Mouse (Mus musculus) limb, embryonic 15.5 days (tissue): ENCODE data around the gene Pak1. TPM values are rescaled to one million over a fixed set of nuclear protein-coding genes. Genes with fewer than 3 reads are reported as not detected.
A peak's percentile ranks its signal among the peaks of the same experiment; 100 is the strongest.

ENCODE experiments used
- ATAC-seq: fragments of 200-750 bp; cut with Nextera tagmentation; 2 replicates; pipeline ENCODE4 v1.8.0; 2017; ENCODE audit warnings: low read depth, moderate TSS enrichment; ENCODE audit not compliant: insufficient number of reproducible peaks, low FRiP score, low TSS enrichment
- H3K27ac ChIP-seq: fragments of 300-500 bp; sonication (generic); 2 replicates; pipeline ENCODE4 v1.5.1; 2015; ENCODE audit warnings: moderate library complexity, mild to moderate bottlenecking, inconsistent platforms
- H3K27me3 ChIP-seq: fragments of 300-500 bp; sonication (generic); 2 replicates; pipeline ENCODE4 v1.6.1; 2015; ENCODE audit warnings: inconsistent platforms
- H3K36me3 ChIP-seq: fragments of 300-500 bp; sonication (generic); 2 replicates; pipeline ENCODE4 v1.6.1; 2015; ENCODE audit warnings: inconsistent platforms
- H3K4me1 ChIP-seq: fragments of 300-500 bp; sonication (generic); 2 replicates; pipeline ENCODE4 v1.6.1; 2015; ENCODE audit warnings: inconsistent platforms
- H3K4me2 ChIP-seq: fragments of 300-500 bp; sonication (generic); 2 replicates; pipeline ENCODE4 v1.6.1; 2015; ENCODE audit warnings: mild to moderate bottlenecking, inconsistent platforms
- H3K4me3 ChIP-seq: fragments of 300-500 bp; sonication (generic); 2 replicates; pipeline ENCODE4 v1.5.1; 2015; ENCODE audit warnings: mild to moderate bottlenecking, inconsistent platforms
- H3K9ac ChIP-seq: fragments of 300-500 bp; sonication (generic); 2 replicates; pipeline ENCODE4 v1.6.1; 2015; ENCODE audit warnings: inconsistent platforms
- H3K9me3 ChIP-seq: fragments of 300-500 bp; sonication (generic); 2 replicates; pipeline ENCODE4 v1.6.1; 2016; ENCODE audit warnings: inconsistent platforms
- whole genome bisulfite sequencing: fragments of 180-500 bp; shearing (Covaris S2); methylation state at CpG from one replicate; pipeline ENCODE4 v1.1.7; 2015; 5-methylcytosine and 5-hydroxymethylcytosine counted together
- polyA plus RNA-seq: library from polyadenylated mRNA; unstranded; fragments of >200 nt; fragmentation: Nextera tagmentation; extraction: Ambion mirVana; gene quantifications from 2 replicates; pipeline ENCODE4 v1.2.1, GENCODE M21; 2015

Gene Pak1
- 16.6 and 19.9 TPM in 2 replicates for polyA plus RNA-seq

GRCm38 (mm10) chr7:97788190-97788668 lies at the start of gene Pak1:
Gene Pak1, plus strand, starts transcription at chr7:97788541.
- WGBS, result under 1% methylated on average over 34 of the region's 46 CpGs
- H3K4me2 ChIP-seq, result peak within 1 kb of the TSS; percentile 97
- H3K36me3 ChIP-seq, result no peaks in the 10 kb centered on the region
- peak within 1 kb of the TSS; percentile 35; the same call in 1 of the 2 replicates for H3K27ac ChIP-seq
- H3K4me3 ChIP-seq, result peak within 1 kb of the TSS; percentile 77
- no peaks in the 10 kb centered on the region for H3K9me3 ChIP-seq
- peak within 1 kb of the TSS; percentile 70 for H3K9ac ChIP-seq
- peak; percentile 83 for ATAC-seq
- H3K4me1 ChIP-seq, result peaks cover 10% of the 10 kb centered on the region
- H3K27me3 ChIP-seq, result 0 out of 2 replicates have a peak, but pooled peaks cover 16% of the 10 kb centered on the region

- Histone ChIP-seq H3K9me3 (no peaks in the 10 kb centered on the region), H3K4me3 (no peak overlapping the region), H3K27me3 (peaks cover 5% of the 10 kb centered on the region; the same call in 1 of the 2 replicates), H3K36me3 (no peaks in the 10 kb centered on the region), H3K4me2 (no peak overlapping the region), H3K9ac (no peak overlapping the region), H3K27ac (no peak overlapping the region), H3K4me1 (peaks cover 12% of the 10 kb centered on the region)
- no peak for ATAC-seq
- 60% methylated on average over 10 of the region's 10 CpGs for WGBS
Observed at GRCm38 (mm10) chr7:97740948-97741347, 47.4 kb upstream of the Pak1 start.

GRCm38 (mm10) chr7:97741756-97742291 lies 46.5 kb upstream of the Pak1 start:
- Histone ChIP-seq H3K9me3 (no peaks in the 10 kb centered on the region), H3K9ac (no peak overlapping the region), H3K27ac (no peak overlapping the region), H3K27me3 (peaks cover 5% of the 10 kb centered on the region; the same call in 1 of the 2 replicates), H3K4me3 (no peak overlapping the region), H3K36me3 (no peaks in the 10 kb centered on the region), H3K4me2 (no peak overlapping the region), H3K4me1 (peaks cover 12% of the 10 kb centered on the region)
- no peak for ATAC-seq
- WGBS, result 40% methylated on average over 1 of the region's 1 CpGs

GRCm38 (mm10) chr7:97745299-97745698 lies 43.0 kb upstream of the Pak1 start:
- Histone ChIP-seq H3K9ac (no peak overlapping the region), H3K27ac (no peak overlapping the region), H3K27me3 (no peaks in the 10 kb centered on the region), H3K4me3 (no peak overlapping the region), H3K9me3 (no peaks in the 10 kb centered on the region), H3K4me1 (0 out of 2 replicates have a peak, but pooled peaks cover 5% of the 10 kb centered on the region), H3K4me2 (no peak overlapping the region), H3K36me3 (no peaks in the 10 kb centered on the region)
- ATAC-seq, result no peak
- WGBS, result 10% methylated on average over 3 of the region's 3 CpGs

GRCm38 (mm10) chr7:97747176-97747707 lies 41.1 kb upstream of the Pak1 start:
- no peak overlapping the region for H3K4me3 ChIP-seq
- H3K27me3 ChIP-seq, result no peaks in the 10 kb centered on the region
- no peak overlapping the region for H3K27ac ChIP-seq
- H3K9ac ChIP-seq, result no peak overlapping the region
- H3K4me2 ChIP-seq, result no peak overlapping the region
- H3K36me3 ChIP-seq, result no peaks in the 10 kb centered on the region
- 73% methylated on average over 4 of the region's 4 CpGs for WGBS
- no peak for ATAC-seq
- H3K9me3 ChIP-seq, result no peaks in the 10 kb centered on the region
- H3K4me1 ChIP-seq, result 0 out of 2 replicates have a peak, but pooled peaks cover 5% of the 10 kb centered on the region

- 0 out of 2 replicates have a peak, but pooled peaks cover 5% of the 10 kb centered on the region for H3K4me1 ChIP-seq
- no peaks in the 10 kb centered on the region for H3K36me3 ChIP-seq
- 26% methylated on average over 28 of the region's 28 CpGs for WGBS
- 0 out of 2 replicates have a peak overlapping the region, but pooled peaks have one; percentile 47 for H3K27ac ChIP-seq
- H3K4me3 ChIP-seq, result no peak overlapping the region
- peak; percentile 74 for ATAC-seq
- no peaks in the 10 kb centered on the region for H3K27me3 ChIP-seq
- H3K9me3 ChIP-seq, result no peaks in the 10 kb centered on the region
- no peak overlapping the region for H3K9ac ChIP-seq
- H3K4me2 ChIP-seq, result peak overlapping the region; percentile 31
Observed at GRCm38 (mm10) chr7:97747787-97748497, 40.4 kb upstream of the Pak1 start.

GRCm38 (mm10) chr7:97748527-97749206 lies 39.7 kb upstream of the Pak1 start:
- H3K4me3 ChIP-seq, result no peak overlapping the region
- ATAC-seq, result peak; percentile 48; the same call in 1 of the 2 replicates
- 0 out of 2 replicates have a peak, but pooled peaks cover 5% of the 10 kb centered on the region for H3K4me1 ChIP-seq
- no peak overlapping the region for H3K9ac ChIP-seq
- H3K27me3 ChIP-seq, result no peaks in the 10 kb centered on the region
- H3K27ac ChIP-seq, result peak overlapping the region; percentile 19
- 60% methylated on average over 10 of the region's 10 CpGs for WGBS
- no peaks in the 10 kb centered on the region for H3K36me3 ChIP-seq
- H3K9me3 ChIP-seq, result no peaks in the 10 kb centered on the region
- H3K4me2 ChIP-seq, result peak overlapping the region; percentile 31; the same call in 1 of the 2 replicates

- Histone ChIP-seq H3K4me2 (0 out of 2 replicates have a peak overlapping the region, but pooled peaks have one; percentile 12), H3K36me3 (no peaks in the 10 kb centered on the region), H3K4me1 (0 out of 2 replicates have a peak, but pooled peaks cover 5% of the 10 kb centered on the region), H3K9me3 (no peaks in the 10 kb centered on the region), H3K9ac (no peak overlapping the region), H3K4me3 (no peak overlapping the region; the same call in 1 of the 2 replicates), H3K27ac (peak overlapping the region; percentile 19; the same call in 1 of the 2 replicates), H3K27me3 (no peaks in the 10 kb centered on the region)
- ATAC-seq, result no peak
- WGBS, result 44% methylated on average over 19 of the region's 19 CpGs
Observed at GRCm38 (mm10) chr7:97749207-97750190, 38.8 kb upstream of the Pak1 start.

- WGBS, result 62% methylated on average over 18 of the region's 18 CpGs
- no peak for ATAC-seq
- Histone ChIP-seq H3K4me1 (no peaks in the 10 kb centered on the region), H3K4me2 (no peak overlapping the region), H3K9me3 (no peaks in the 10 kb centered on the region), H3K27ac (no peak overlapping the region), H3K27me3 (no peaks in the 10 kb centered on the region), H3K9ac (no peak overlapping the region), H3K4me3 (no peak overlapping the region), H3K36me3 (no peaks in the 10 kb centered on the region)
Observed at GRCm38 (mm10) chr7:97756967-97757881, 31.1 kb upstream of the Pak1 start.

- no peaks in the 10 kb centered on the region; the same call in 1 of the 2 replicates for H3K4me1 ChIP-seq
- no peak overlapping the region for H3K4me2 ChIP-seq
- H3K27me3 ChIP-seq, result no peaks in the 10 kb centered on the region
- ATAC-seq, result no peak
- no peaks in the 10 kb centered on the region for H3K36me3 ChIP-seq
- H3K9ac ChIP-seq, result no peak overlapping the region
- no peak overlapping the region for H3K27ac ChIP-seq
- 68% methylated on average over 11 of the region's 11 CpGs for WGBS
- no peaks in the 10 kb centered on the region for H3K9me3 ChIP-seq
- no peak overlapping the region for H3K4me3 ChIP-seq
Observed at GRCm38 (mm10) chr7:97764591-97764990, 23.8 kb upstream of the Pak1 start.
